Mouse (Mus musculus) liver, postnatal 0 days (tissue): Measurements from ENCODE around the gene Ubr2. TPM values are rescaled to one million over a fixed set of nuclear protein-coding genes. Genes with fewer than 3 reads are reported as not detected.
A peak's percentile ranks its signal among the peaks of the same experiment; 100 is the strongest.

Source experiments
- ATAC-seq: fragments of 200-750 bp; cut with Nextera tagmentation; 2 replicates; pipeline ENCODE4 v1.8.0; 2017; ENCODE audit warnings: mild to moderate bottlenecking, moderate library complexity
- DNase-seq: peaks from one replicate; pipeline ENCODE4 v3.0.0-alpha.2; 2016
- H3K27ac ChIP-seq: fragments of 300-500 bp; sonication (generic); 2 replicates; pipeline ENCODE4 v1.5.1; 2014; ENCODE audit warnings: antibody characterized with exemption, moderate library complexity, mild to moderate bottlenecking, low read depth
- H3K27me3 ChIP-seq: fragments of 300-500 bp; sonication (generic); 2 replicates; pipeline ENCODE4 v1.6.1; 2014; ENCODE audit warnings: low read length, control low read depth, mixed read lengths; ENCODE audit not compliant: insufficient read depth
- H3K36me3 ChIP-seq: fragments of 300-500 bp; sonication (generic); replicated peaks from 2 replicates; pipeline ENCODE4 v1.6.1; 2014; ENCODE audit warnings: mild to moderate bottlenecking, control low read depth, low read length, moderate library complexity, mixed read lengths; ENCODE audit not compliant: insufficient read depth
- H3K4me1 ChIP-seq: fragments of 300-500 bp; sonication (generic); 2 replicates; pipeline ENCODE4 v1.6.1; 2014; ENCODE audit warnings: antibody characterized with exemption, mild to moderate bottlenecking, control low read depth; ENCODE audit not compliant: insufficient read depth
- H3K4me2 ChIP-seq: fragments of 300-500 bp; sonication (generic); 2 replicates; pipeline ENCODE4 v1.6.1; 2014; ENCODE audit warnings: low read depth, mild to moderate bottlenecking, low read length, moderate library complexity, mixed read lengths
- H3K4me3 ChIP-seq: fragments of 300-500 bp; sonication (generic); 2 replicates; pipeline ENCODE4 v1.5.1; 2014; ENCODE audit warnings: low read depth, low read length
- H3K9ac ChIP-seq: fragments of 300-500 bp; sonication (generic); replicated peaks from 2 replicates; pipeline ENCODE4 v1.6.1; 2014; ENCODE audit warnings: mild to moderate bottlenecking, moderate library complexity
- H3K9me3 ChIP-seq: fragments of 300-500 bp; sonication (generic); 2 replicates; pipeline ENCODE4 v1.6.1; 2016; ENCODE audit warnings: mild to moderate bottlenecking, control low read depth, low read length, mixed read lengths
- CTCF ChIP-seq: sonication (generic); IDR thresholded peaks from 2 replicates; pipeline ENCODE4 v1.5.1; 2016; ENCODE audit warnings: antibody characterized with exemption, low read depth
- EP300 ChIP-seq: IDR thresholded peaks from 2 replicates; pipeline ENCODE4 v1.6.1; 2016; ENCODE audit warnings: antibody characterized with exemption, low read depth, mild to moderate bottlenecking
- WGBS: fragments of 180-500 bp; shearing (Covaris S2); extraction: QIAGEN DNeasy Blood & Tissue Kit; methylation state at CpG from one replicate; pipeline ENCODE4 v1.1.7; 2014; ENCODE audit not compliant: insufficient replicate concordance; 5-methylcytosine and 5-hydroxymethylcytosine counted together
- polyA plus RNA-seq: library from polyadenylated mRNA; unstranded; fragments of >200 nt; fragmentation: Nextera tagmentation; extraction: Ambion mirVana; gene quantifications from 2 replicates; pipeline ENCODE4 v1.2.1, GENCODE M21; 2015

Gene Ubr2
- polyA plus RNA-seq, 1 experiment from 2014 or later, result 6.6 TPM

DNA sequence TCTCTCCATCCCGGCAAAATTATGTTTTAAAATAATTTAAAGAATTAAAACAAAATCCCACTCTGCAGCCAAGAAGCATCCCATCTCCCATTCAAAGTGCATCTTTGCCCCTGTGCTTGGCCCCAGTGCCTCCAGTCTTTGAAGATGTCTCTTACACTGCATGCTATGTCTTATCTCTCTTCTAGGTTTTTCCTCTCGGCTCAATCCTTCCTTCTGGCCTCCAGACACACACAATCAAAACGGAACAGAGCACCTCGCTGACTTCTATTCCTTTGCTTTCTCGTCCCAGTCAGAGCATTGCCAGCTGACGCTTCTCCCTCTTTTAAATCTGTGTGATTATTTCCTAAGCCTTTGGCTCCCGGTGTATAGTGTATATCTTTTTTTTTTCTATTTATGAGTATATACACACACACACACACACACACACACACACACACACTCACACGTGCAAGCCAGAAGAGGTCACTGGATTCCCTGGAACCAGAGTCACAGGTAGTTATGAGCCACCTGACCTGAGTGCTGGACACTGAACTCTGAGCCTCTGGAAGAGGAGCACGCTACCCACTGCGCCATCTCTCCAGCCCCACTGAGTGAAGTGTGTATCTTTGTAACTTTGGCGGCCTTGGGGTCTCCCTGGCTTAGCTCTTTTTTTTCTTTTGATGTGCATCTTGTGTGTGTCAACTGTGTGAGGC is 125.0 kb downstream of the Ubr2 start:
- DNase-seq, result no peak
- TF ChIP-seq CTCF (no peak), EP300 (no peak)
- ATAC-seq, result no peak
- H3K9ac ChIP-seq, result no peak overlapping the region
- H3K4me3 ChIP-seq, result no peak overlapping the region
- H3K9me3 ChIP-seq, result no peaks in the 10 kb centered on the region
- H3K4me2 ChIP-seq, result peak overlapping the region; percentile 57
- H3K4me1 ChIP-seq, result peaks cover 27% of the 10 kb centered on the region
- WGBS, result 54% methylated on average over 11 of the region's 11 CpGs
- no peaks in the 10 kb centered on the region for H3K36me3 ChIP-seq
- H3K27me3 ChIP-seq, result no peaks in the 10 kb centered on the region
- H3K27ac ChIP-seq, result peak overlapping the region; percentile 24; the same call in 1 of the 2 replicates

- ATAC-seq, result no peak
- H3K9me3 ChIP-seq, result no peaks in the 10 kb centered on the region
- peaks cover 28% of the 10 kb centered on the region for H3K4me1 ChIP-seq
- TF ChIP-seq EP300 (no peak), CTCF (no peak)
- H3K4me2 ChIP-seq, result no peak overlapping the region
- no peak overlapping the region for H3K4me3 ChIP-seq
- H3K9ac ChIP-seq, result no peak overlapping the region
- no peak for DNase-seq
- no peaks in the 10 kb centered on the region for H3K27me3 ChIP-seq
- H3K27ac ChIP-seq, result no peak overlapping the region
- 64% methylated on average over 6 of the region's 6 CpGs for whole genome bisulfite sequencing
- H3K36me3 ChIP-seq, result no peaks in the 10 kb centered on the region
Measured at GRCm38 (mm10) chr17:46884766-46885165, 125.6 kb downstream of the Ubr2 start.

DNA sequence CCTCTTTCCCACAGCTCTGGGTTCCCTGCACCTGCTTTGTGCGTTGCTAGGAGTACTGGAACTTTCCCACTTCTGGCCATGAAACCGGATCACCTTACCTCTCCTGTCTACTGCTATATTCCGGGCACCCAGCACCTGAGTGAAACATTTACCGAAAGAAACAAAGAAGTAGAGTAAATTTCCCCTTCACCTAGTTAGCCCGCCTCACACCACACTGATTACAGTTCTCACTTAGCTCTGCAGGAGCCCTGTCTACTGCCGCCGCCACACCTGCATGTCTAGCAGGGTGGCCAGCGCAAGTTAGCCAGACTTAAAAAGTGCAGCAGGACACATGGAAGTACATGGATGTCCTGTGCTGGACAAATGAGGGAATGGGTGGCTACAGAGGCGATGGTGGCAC is 127.2 kb downstream of the Ubr2 start:
- H3K4me2 ChIP-seq, result no peak overlapping the region
- H3K4me3 ChIP-seq, result no peak overlapping the region
- H3K27me3 ChIP-seq, result no peaks in the 10 kb centered on the region
- H3K9me3 ChIP-seq, result no peaks in the 10 kb centered on the region
- no peak for TF ChIP-seq EP300
- TF ChIP-seq CTCF, result no peak
- DNase-seq (no peak), ATAC-seq (no peak)
- 75% methylated on average over 9 of the region's 9 CpGs for WGBS
- H3K27ac ChIP-seq, result no peak overlapping the region
- H3K9ac ChIP-seq, result no peak overlapping the region
- no peaks in the 10 kb centered on the region for H3K36me3 ChIP-seq
- peaks cover 31% of the 10 kb centered on the region for H3K4me1 ChIP-seq

DNA sequence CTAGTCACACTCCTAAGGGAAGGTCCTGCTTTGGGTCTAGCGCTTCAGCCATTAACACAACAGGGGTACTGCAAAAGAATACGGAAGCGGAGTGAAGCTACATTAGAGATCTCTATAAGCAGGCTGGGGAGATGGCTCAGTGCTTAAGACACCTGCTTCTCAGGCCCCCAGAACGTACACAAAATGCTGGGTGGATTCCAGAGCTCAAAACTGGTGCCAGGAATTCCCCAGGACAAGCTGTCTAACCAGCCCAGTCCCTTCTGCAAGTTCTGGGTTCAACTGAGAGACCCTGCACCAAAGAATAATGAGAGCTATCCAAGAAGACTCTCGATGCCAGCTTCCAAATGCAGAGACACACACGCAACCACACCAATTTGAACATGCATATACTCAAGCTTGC is 128.6 kb downstream of the Ubr2 start:
- WGBS, result 77% methylated on average over 6 of the region's 6 CpGs
- TF ChIP-seq EP300 (no peak), CTCF (no peak)
- Histone ChIP-seq H3K27me3 (no peaks in the 10 kb centered on the region), H3K9ac (no peak overlapping the region), H3K4me2 (no peak overlapping the region), H3K27ac (no peak overlapping the region), H3K4me1 (peaks cover 35% of the 10 kb centered on the region), H3K4me3 (no peak overlapping the region), H3K9me3 (no peaks in the 10 kb centered on the region), H3K36me3 (no peaks in the 10 kb centered on the region)
- ATAC-seq (no peak), DNase-seq (no peak)

GRCm38 (mm10) chr17:46880322-46880721 is 130.0 kb downstream of the Ubr2 start:
- H3K27ac ChIP-seq, result peak overlapping the region; percentile 0; the same call in 1 of the 2 replicates

DNA sequence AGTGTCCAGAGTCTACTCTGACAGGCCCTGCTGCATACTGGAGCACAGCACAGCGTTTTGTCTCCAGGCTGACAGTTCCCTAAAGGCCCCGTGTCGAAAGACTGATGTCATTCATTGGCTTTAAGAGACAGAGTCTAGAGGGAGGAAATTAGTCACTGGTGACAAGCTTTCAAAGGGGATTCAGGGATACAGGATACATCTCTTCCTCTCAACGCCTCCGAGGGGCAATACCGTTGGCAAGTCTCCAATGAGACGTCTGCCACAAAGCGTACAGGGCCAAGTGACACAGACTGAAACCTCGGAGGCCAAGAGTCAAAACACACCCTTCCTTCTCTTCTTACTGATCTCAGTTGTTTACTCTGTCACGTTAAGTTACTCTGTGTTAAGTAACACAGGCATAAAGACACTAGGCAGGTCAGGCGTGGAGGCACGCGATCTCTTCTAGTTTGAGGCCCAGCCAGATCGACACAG is 130.5 kb downstream of the Ubr2 start:
- DNase-seq (peak; percentile 37), ATAC-seq (peak; percentile 31; the same call in 1 of the 2 replicates)
- peak overlapping the region; percentile 0; the same call in 1 of the 2 replicates for H3K27ac ChIP-seq
- TF ChIP-seq EP300, result 0 out of 2 replicates have a peak, but pooled peaks have one; percentile 33
- TF ChIP-seq CTCF, result no peak
- H3K9me3 ChIP-seq, result no peaks in the 10 kb centered on the region
- H3K36me3 ChIP-seq, result no peaks in the 10 kb centered on the region
- WGBS, result 48% methylated on average over 14 of the region's 14 CpGs
- H3K9ac ChIP-seq, result no peak overlapping the region
- H3K4me3 ChIP-seq, result no peak overlapping the region
- H3K4me1 ChIP-seq, result peaks cover 23% of the 10 kb centered on the region
- H3K4me2 ChIP-seq, result no peak overlapping the region
- no peaks in the 10 kb centered on the region for H3K27me3 ChIP-seq

More at GRCm38 (mm10) chr17:46880322-46880721, 130.0 kb downstream of the Ubr2 start:
- no peak for TF ChIP-seq EP300
- TF ChIP-seq CTCF, result no peak
- Histone ChIP-seq H3K4me1 (peaks cover 27% of the 10 kb centered on the region), H3K4me2 (no peak overlapping the region), H3K36me3 (no peaks in the 10 kb centered on the region), H3K9ac (no peak overlapping the region), H3K4me3 (no peak overlapping the region), H3K27me3 (no peaks in the 10 kb centered on the region), H3K9me3 (no peaks in the 10 kb centered on the region)
- ATAC-seq (no peak), DNase-seq (no peak)
- whole genome bisulfite sequencing, result 51% methylated on average over 2 of the region's 2 CpGs

Other genes with a start within 250 kb of the Ubr2 start
- gene Ptcra, start 246.8 kb downstream of the Ubr2 start, polyA plus RNA-seq, result 0.11 and 0.14 TPM in 2 replicates
- gene 2310039H08Rik, start 237.9 kb downstream of the Ubr2 start, polyA plus RNA-seq, result 192 and 213 TPM in 2 replicates
- gene Rpl7l1, start 227.9 kb downstream of the Ubr2 start, polyA plus RNA-seq, result 63.6 and 64.1 TPM in 2 replicates
- gene Bicral, start 152.1 kb downstream of the Ubr2 start, polyA plus RNA-seq, result 1.8 and 1.9 TPM in 2 replicates
- 24.1 and 30.1 TPM in 2 replicates for gene Tbcc, start 119.9 kb downstream of the Ubr2 start, polyA plus RNA-seq
- gene Prph2, start 100.1 kb downstream of the Ubr2 start, polyA plus RNA-seq, result not detected in 2 replicates